Mouse (Mus musculus): ENCODE results near the gene Icos.

Gene Icos

DNA sequence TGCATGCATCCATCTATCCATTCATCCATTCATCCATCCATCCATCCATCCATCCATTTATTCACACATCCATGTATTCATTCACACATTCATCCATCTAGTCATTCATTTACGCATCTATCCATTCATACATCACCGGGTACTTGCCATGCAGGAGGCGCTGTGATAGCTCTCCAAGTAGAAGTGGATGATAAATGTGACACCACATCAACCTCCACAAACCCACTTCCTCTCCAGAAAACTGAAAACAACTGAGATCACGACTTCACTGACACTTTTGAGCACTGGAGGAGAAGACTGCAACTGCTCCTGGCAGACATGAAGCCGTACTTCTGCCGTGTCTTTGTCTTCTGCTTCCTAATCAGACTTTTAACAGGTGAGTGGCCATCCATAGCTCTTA is at the start of gene Icos:
Gene Icos, plus strand, starts transcription at position 287 of the 400 bp plus-strand sequence.
- no peak for DNase-seq

DNA sequence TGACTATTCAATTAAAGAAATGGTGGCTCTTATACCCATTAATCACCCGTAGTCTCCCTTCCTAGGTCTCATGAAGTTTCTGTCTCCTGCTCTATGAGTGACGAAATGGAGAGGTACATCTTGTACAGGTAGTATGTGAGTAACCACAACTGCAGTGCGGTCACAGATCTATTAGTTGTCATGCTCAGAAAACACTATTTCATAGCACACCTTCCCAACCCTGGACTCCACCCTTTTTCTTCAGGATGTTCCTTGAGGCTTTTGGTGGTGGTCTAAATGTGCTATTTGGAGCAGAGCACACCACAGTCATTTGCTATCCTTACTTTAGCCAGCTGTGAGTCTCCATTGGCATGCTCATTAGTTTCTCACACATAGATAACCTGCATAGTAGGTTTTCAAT is 48.7 kb upstream of the Icos start:
- no peak for DNase-seq

DNA sequence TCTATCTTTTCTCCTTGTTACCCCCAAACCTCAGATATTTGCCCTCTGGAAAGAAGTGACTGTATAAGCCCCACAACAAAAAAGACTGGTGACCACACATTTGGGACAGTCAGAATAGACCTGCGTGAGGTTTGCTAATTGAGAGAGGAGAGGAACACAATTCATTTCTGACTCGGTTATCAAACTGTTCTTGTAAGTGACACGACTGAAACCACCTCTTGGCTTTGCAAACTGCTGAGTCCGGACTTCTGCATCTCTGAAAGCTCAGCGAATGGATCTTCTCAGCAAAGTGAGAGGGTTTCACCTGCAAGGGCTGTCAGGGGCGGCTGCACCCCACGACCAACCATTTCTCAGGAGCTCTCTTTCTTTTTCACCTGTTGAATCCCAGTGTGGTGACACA is 47.3 kb upstream of the Icos start:
- DNase-seq, result no peak

DNA sequence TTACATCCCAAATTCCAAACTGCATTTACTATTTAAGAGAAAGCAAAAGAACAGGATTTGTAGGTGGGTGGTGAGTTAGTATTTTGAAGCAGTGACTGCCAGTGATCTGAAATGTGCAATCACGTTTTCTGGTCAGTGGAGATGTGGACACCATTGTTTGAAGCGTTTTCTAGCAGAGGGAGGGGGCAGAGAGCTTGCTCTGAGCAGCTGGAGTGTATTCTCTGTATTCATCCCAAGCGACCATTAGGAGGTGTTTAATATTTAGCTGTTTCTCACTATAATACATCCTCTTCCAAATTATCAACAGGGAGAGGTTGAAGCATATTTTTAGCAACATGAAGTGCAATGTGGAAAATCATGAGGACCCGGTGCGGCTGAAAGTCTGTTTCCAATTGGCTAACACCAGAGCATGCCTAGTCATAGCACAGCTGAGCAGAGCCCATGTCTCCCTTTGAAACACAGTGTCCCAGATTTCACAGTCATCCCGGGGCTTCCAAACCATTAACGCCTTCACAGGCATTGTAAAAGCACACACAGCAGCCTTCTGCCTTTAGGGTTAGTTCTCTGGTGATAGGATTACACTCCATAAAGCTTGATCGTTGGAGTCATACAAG is 41.7 kb upstream of the Icos start:
- DNase-seq, result no peak

DNA sequence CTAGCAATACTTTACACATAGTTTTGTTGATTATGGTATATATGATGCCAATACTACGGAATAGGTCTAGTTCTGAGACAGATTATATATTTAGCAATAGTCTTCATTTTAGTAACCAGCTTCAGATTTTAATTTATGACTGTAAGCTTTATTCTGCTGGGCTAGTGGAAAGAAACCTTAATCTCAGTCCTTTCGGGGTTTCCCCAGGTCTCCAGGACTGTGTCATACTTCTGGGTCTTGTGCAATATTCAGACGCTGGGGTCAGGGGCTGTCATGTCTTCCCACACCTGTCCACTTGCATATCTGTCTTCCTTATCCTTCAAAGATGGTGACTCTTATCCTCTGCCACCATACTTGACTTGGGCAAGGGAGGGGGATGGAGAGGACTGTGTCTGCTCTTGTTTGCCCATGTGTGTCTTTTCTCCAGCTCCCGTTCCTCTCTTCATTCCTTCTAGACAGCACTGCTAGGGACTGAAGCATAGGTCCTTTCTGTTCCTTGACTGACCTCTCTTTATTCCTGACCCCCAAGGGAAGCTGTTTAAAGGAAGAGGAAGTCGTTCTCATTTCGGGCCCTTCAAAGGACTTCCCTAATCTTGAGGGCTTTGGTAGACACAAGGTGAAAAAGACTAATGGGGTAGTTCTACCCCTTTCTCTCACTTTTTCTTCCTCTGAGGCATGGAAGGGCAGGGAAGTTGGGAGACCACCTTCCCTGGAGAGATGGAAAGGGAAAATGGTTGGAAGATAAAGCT is 40.6 kb upstream of the Icos start:
- DNase-seq, result no peak

DNA sequence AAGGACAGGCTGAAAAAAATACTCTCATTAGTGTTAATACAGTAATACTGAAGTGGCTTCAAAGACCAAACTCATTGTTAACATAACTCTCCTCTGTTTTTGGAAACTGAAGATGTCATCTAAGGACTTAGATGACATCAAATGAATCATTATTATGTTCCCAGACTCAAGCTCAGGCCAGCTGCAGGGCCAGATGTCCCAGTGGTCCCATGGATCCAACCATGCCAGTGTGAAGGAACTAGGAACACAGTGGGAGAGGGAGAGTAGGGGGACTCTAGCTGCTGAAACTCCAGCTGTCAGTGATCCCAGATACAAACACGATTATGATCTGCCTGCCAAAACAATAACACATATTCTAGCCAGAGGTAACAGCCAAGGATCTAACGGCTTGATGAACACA is 39.5 kb upstream of the Icos start:
- no peak for DNase-seq

DNA sequence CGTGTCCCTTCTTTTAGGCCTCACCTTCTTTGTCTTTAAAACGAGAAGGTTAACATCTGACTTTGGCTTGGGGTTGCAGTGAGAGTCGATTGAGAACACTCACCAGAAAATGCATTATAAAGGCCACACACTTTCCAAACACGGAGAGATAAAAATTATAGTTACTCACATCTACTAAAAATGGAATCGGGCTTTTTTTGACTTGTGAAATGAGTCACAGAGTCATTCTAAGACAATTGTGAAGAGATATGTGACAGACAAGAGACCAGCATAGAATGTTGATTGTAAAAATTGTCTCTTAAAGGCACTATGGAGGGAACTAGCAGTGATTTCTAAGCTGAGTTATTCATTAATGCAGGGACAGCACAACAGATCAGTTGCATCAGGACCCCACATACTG is 38.8 kb upstream of the Icos start:
- no peak for DNase-seq

DNA sequence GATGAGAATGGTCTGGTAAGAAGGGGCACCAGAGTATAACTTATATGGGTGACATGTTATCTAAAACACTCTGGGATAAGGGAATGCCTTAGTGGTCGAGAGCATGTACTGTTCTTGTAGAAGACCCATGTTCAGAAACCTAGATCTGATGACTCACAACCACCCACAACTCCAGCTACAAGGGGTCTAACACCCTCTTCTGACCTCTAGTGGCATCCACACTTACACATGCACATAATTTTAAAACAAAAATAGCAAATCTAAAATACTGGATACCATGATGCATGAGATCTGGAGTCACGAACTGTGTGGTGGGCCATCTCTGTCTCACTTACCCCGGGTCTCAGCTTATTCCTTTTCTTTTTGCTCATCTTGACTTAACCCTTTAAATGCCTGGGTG is 37.7 kb upstream of the Icos start:
- no peak for DNase-seq

DNA sequence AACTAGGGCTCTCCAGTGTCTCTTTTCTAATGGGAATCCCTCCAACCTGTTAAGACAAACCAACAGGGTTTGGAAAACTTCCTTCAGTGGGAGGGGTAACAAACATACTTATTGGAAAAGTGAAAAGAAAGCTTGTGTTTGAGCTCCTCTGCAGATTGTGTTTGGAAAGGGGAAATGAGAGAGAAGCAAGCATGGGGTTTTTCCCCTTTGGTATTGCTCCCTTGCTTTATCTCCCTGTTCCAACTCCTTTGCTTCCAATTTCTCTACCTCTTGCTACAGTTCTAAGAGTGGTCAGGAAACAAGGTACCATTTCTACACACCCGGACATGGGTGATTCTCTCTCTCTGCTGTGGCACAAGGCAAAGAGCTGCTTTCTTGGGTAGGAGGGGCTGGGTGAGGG is 37.1 kb upstream of the Icos start:
- DNase-seq, result no peak

DNA sequence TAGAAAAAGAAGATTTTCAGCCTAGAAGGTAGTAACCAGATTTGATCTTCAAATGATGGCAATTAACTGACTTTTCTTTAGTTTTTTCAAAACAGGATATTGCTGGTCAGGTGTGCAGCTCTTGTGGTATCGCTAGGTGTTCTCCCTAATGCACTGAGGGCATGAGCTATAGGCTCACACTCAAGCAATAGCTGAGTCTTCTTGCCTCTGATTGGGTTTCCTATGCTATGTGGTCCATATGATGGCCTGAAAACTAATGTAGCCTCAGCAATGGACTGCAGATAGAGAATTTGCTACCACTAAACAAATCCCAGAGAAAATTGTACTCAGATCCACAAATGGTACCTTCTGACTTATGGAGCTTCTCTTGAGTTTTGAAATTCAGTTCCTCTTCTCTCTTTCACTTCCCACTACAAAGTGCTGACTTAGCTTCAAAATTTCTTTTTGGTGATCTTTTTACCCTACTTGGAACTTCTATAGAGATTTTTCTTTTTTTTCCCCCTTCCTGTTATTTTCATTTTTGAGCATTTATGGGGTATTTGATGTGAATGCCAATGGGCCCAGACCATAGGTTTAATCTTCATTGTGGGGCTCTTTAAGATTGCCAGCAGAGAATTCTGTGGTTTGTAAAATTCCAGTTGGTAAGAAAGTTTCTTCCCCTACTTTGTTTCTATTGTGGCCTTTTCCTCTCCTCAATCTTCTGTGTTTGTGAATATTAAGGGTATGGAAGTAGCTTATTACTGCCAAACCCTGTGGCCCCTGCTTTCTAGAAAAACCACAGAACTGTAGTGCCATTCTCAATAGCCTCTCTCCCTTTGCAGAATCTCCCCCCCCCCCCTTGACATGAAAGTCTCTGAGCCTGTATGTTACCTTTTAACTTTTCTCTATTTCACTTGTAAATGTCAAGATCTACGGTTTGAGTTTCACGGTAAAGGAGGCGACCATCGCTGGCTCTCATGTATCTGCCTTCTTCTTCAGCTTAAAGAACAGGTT is 36.4 kb upstream of the Icos start:
- no peak for DNase-seq

DNA sequence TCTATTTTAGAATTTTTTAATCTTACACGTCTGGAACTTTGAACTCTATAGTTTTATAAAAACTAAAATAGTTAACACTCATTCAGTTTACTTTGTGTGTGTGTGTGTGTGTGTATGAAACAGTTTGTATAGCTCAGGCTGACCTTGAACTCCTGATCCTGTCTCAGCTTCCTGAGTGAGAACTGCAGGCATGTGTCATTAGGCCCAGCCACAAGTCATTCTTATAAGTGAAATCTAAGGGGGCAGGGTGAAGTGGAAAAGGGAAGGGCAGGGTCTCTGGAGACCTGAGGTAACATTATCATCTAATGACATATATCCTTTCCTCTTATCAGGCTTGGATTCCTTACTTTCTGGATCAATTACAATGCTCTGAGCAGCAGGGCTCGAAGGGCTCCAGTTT is 34.8 kb upstream of the Icos start:
- DNase-seq, result no peak

DNA sequence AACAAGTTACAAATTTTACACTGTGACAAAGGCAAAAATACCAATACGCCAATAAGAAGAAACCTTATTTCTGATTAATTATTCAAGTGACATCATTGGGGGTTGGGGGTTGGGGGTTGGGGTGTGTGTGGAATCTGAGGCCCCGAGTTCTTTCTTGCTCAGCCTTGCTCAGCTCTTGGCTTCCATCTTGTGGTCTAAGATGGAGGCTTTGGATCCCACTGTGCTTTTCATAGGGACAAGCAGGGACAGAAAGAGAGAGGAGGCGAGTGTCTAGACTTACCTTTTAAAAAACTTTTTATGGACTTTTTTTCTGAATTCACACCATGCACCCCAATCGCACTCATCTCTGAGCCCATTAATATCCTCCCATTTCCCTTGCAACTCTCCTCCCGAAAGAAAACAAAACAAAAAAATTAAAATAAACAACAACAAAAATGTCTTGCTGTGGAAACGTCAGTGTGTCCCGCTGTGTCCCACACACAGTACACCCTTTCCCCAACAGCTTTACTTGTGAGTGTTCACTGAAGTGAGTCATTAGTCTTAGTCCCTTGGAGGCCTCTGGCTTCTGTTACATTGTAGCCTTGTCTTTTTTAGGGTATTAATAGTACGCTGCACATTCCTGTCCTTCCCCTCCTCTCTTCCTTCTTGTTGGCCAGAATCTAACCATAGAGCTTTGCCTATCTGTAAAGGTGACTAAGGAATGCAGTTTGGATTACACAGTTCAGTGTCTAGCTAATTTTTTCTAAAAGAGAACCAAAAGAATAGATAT is 31.9 kb upstream of the Icos start:
- DNase-seq, result no peak

DNA sequence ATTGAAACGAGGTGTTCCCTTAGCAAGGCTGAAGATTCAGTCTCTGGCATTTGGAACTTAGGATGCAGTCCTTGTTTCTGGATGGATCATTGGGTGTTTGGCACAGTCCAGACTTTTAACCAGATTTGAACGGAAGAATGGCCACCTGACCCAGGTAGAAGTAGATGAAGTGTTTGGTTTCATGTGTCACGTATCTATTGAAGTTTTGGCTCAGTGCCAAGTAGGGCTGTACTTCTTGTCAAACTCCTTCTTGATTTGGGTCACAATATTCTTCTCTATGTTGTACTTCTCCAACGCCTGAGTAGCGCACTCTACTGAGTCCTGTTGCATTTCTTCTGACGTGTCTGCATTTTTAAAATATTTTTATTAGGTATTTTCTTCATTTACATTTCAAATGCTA is 29.6 kb upstream of the Icos start:
- no peak for DNase-seq

DNA sequence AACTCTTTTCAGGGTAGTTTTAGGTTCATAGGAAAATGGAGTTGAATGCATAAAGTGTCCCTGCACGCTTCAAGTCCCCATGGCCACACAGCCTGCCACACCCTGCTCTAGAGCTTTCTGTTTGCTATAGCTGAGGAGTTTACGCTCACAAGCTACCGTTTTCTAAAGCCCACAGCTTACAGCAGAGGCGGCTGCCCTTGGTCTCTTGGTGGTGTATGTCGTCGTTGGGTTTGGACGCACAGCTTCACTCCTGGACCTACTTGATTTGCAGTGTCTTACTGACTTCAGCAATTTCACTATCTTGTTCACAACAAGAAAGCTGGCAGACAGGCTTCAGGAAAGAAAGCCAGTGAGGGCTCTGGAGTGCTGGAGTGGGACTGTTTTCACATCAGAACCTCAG is 24.8 kb upstream of the Icos start:
- no peak for DNase-seq

DNA sequence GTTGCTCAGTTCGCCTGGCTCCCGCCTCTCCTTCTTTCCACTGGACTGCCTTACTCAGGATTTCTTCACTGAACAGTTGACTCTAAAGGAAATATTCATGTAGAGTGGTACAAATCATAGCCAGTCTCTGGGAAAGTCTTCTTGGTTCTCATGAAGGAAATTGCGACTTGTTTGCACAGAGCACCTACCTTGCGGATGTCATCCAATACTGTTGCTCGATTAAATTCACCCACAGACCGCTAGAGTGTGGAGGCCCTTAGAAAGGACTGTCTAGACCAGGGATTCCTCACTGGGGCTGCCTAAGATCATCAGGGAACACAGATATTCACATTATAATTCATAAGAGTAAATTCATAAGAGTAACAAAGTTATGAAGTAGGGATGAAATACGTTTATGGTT is 24.0 kb upstream of the Icos start:
- no peak for DNase-seq

DNA sequence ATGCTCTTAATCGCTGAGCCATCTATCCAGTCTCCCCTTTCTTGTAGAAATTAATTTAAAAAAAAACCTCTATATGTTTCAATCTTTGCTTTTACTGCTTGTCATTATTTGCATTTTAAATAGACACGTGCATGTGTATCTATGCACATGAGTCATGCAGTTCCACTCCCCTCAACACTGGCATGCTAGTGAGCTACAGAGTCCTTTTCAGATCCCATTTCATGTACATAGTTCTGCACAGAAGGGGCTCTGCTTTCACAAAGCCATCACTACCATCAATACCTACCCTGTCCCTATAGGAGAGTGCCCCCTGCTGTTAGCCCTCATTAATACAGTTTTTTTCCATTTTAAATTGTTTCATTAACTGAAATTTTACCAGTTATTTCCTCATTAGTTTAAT is 23.0 kb upstream of the Icos start:
- DNase-seq, result no peak

DNA sequence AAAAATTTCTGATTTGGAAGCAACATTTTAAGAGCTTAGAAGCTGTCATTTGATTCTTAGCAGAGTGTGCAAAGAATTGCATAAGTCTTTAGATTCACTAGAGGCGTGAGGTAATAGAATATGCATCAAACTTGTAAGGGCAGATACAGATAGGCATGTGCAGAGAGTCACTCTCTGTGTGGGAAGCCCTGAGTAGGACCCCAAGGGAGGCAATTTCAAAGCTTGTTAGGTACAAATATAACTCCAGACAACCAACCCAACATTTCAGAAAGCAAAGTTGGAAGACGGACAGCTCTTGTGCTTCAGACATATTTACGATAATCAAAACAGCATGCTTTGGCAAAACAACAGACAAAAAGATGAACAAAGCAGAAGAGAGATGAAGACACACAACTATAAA is 22.5 kb upstream of the Icos start:
- DNase-seq, result no peak

DNA sequence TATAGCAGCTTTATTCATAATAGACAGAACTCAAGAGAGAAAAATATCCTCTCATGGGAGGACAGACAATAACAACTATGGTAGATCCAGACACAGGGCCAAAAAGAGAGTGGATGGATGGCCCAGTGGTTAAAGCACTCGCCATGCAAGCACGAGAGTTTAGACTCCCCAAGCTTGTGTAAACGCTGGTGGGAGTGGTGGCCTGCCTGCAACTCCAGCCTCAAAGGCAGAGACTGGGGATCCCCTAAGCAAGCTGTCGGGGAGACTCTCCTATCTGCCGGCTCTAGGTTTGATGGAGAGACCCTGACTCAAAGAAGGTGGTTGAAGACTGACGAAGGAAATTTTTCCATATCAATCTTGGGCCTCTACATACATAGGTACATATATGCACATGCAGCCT is 21.5 kb upstream of the Icos start:
- no peak for DNase-seq

DNA sequence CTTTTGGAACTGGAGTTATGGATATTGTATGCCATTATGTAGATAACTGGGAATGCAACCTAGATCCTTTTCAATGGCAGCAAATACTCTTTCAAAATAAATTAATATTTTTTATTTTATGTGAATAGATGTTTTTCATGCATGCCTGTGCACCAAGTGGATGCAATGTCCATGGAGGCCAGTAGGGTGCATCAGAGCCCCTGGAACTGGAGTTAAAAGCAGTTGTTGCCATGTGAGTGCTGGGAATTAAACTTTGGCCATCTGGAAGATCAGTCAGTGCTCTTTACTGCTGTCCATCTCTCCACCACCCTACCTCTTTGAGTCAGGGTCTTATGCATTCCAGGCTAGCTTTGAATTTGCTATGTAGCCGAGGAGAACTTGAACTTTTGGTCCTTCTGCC is 19.4 kb upstream of the Icos start:
- DNase-seq, result no peak

DNA sequence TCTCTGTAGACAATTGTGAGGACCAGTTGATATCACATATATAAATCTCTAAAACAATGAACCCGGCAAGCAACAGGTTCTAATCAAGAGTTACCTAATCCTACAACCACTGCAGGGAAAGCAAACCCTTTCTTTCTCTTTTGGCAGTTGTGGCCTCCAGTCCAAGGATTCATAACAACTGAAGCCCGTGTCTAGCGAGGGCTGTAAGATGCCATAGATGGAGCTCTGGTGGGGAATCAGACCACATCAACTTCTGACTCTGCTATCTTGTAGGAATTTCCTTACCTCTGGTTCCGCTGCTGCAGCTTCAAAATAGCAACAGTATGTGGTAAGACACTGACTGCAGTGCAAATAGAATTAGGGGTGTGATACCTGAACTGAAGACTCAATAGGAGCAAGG is 18.5 kb upstream of the Icos start:
- DNase-seq, result no peak

DNA sequence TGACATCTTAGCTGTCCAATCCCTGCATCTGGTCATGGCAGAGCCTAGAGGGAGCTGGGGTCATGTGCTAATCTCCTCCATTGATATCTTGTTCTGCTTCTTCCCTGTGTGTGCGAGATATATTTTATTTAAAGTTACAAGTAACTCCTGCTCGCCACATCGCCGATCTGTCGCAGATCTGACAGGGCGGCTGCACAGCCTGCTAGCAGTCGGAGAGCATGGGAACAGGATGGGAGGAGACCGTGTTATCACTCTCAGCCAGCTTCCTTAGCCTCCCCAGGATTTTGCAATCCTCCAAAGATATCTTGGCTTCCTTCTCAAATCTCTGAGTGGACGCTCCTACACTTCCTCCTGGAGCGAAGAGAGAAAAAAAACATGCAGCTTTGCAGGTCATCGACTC is 17.3 kb upstream of the Icos start:
- no peak for DNase-seq

DNA sequence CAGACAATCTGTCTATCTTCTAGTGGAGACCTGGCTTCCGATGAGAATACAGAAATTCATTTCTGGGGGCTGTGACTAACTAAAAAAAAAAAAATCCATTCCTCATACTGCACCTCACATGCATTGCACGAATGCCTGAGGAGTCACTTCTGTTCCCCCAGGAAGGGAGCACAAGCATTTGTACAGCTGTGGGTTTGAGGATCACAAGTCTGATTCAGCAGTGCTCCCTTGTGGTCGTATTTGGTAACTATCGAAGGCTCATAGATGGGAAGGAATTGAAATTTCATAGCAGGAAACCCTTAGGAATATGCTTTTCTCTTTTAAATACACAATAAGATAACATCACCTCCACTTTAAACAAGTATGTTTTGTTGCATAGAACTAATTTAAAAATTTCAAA is 16.6 kb upstream of the Icos start:
- DNase-seq, result peak; percentile 6

DNA sequence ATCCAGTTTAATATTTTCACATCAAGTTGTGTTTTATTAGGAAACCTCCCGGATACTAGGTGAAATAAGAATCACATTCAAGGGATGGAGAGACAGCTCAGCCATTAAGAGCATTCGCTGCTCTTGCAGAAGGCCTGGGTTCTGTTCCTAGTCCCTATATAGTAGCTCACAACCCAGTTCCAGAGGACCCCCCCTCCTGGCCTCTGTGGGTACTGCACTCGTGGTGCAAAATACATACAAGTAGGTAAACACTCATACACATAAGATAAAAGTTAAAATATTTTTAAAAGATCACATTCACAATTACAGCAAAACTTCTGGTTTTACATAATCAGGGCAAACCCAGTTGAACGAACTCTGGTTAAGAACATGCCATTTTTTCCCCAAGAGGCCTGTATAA is 15.6 kb upstream of the Icos start:
- DNase-seq, result no peak
